Mouse (Mus musculus): ENCODE data around the gene Slc26a8. TPM values are rescaled to one million over a fixed set of nuclear protein-coding genes. Genes with fewer than 3 reads are reported as not detected.

The Slc26a8 gene
- polyA plus RNA-seq, 1 experiment from 2014 or later: 0.75 TPM

GRCm38 (mm10) chr17:28609543-28609942 is 80.5 kb downstream of the Slc26a8 start:
- Histone ChIP-seq H3K9ac (no peak overlapping the region), H3K9me3 (no peaks in the 10 kb centered on the region), H3K4me2 (replicated peaks) (no peak overlapping the region), H3K27me3 (replicated peaks) (no peaks in the 10 kb centered on the region), H3K4me3 (no peak overlapping the region), H3K36me3 (peaks cover 39% of the 10 kb centered on the region), H3K27ac (no peak overlapping the region), H3K4me1 (no peaks in the 10 kb centered on the region)
- no peak for ATAC-seq (ENCODE audit: low FRiP score, low read depth)
- WGBS: 90% methylated on average over 3 of the region's 3 CpGs

GRCm38 (mm10) chr17:28601557-28602250 is 88.3 kb downstream of the Slc26a8 start:
- H3K4me3 ChIP-seq: no peak overlapping the region
- H3K9ac ChIP-seq: no peak overlapping the region
- 86% methylated on average over 9 of the region's 9 CpGs for WGBS
- no peaks in the 10 kb centered on the region for H3K4me1 ChIP-seq
- no peak overlapping the region for H3K27ac ChIP-seq
- H3K36me3 ChIP-seq: peaks cover 89% of the 10 kb centered on the region
- no peak overlapping the region for H3K4me2 ChIP-seq (replicated peaks)
- H3K9me3 ChIP-seq: no peaks in the 10 kb centered on the region
- no peaks in the 10 kb centered on the region for H3K27me3 ChIP-seq (replicated peaks)
- ATAC-seq (ENCODE audit: low FRiP score, low read depth): no peak

DNA sequence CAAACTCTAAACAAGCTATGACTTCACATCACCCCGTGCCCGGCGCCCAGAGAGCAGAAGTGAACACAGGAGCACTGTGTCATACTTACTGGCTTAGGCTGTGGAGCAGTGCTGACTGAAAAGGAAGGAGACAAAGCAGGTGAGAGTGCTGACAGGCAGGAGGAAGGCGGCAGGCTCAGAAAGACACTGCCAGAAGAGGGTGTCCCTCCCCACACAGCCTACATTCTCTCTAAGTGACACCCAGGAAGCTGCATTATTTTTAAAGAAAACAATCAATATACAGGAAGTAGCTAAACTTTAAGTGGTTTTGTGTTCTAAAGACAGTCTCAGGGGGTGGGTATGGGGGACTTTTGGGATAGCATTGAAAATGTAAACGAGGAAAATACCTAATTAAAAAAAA is 89.3 kb downstream of the Slc26a8 start:
- peaks cover 90% of the 10 kb centered on the region for H3K36me3 ChIP-seq
- H3K27ac ChIP-seq: no peak overlapping the region
- no peaks in the 10 kb centered on the region for H3K27me3 ChIP-seq (replicated peaks)
- H3K9ac ChIP-seq: no peak overlapping the region
- no peak overlapping the region for H3K4me3 ChIP-seq
- H3K4me2 ChIP-seq (replicated peaks): no peak overlapping the region
- H3K4me1 ChIP-seq: no peaks in the 10 kb centered on the region
- ATAC-seq (ENCODE audit: low FRiP score, low read depth): no peak
- no peaks in the 10 kb centered on the region for H3K9me3 ChIP-seq
- WGBS: 97% methylated on average over 5 of the region's 5 CpGs

DNA sequence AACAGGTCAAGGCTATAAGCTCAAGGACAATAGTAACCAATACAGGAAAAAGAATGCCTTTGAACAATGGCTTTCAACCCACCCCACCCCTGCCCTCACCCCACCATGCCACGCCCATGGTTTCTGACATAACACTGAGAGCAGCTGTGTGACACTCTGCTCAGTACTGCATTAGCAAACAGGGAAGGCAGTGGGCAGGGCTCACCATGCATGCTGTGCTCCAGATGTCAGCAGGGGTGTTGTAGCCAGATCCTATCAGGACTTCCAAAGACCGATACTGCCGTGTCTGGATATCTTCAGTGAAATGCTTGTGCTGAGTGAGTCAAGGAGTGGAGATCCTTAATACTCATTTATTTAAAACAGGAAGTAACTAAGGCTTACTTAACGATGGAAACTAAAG is 96.1 kb downstream of the Slc26a8 start:
- Histone ChIP-seq H3K4me3 (no peak overlapping the region), H3K36me3 (peaks cover 81% of the 10 kb centered on the region), H3K27ac (no peak overlapping the region), H3K9me3 (no peaks in the 10 kb centered on the region), H3K4me2 (replicated peaks) (no peak overlapping the region), H3K4me1 (no peaks in the 10 kb centered on the region), H3K9ac (no peak overlapping the region), H3K27me3 (replicated peaks) (no peaks in the 10 kb centered on the region)
- no peak for ATAC-seq (ENCODE audit: low FRiP score, low read depth)
- WGBS: 81% methylated on average over 4 of the region's 4 CpGs

DNA sequence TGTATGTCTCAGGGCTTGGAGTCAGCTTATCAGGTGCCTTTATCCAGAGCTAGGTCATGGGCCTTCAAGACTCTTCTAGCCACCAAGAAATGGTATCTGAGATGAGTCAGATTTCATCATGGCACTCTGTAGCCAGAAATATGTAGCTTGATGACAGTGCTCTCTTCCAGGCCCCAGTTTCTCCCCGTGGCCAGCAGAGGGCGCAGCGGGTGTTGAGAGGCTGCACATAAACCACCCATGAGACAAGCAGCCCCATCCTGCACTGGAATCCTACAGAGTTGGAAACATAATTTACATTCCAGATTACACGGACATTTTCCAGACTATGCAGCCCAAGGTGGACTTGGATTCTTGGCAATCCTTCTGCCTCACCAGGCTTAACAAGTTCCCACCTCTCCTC is 97.0 kb downstream of the Slc26a8 start:
- Histone ChIP-seq H3K27ac (no peak overlapping the region), H3K4me2 (replicated peaks) (no peak overlapping the region), H3K9ac (no peak overlapping the region), H3K27me3 (replicated peaks) (no peaks in the 10 kb centered on the region), H3K36me3 (peaks cover 82% of the 10 kb centered on the region), H3K4me3 (no peak overlapping the region), H3K9me3 (no peaks in the 10 kb centered on the region), H3K4me1 (no peaks in the 10 kb centered on the region)
- WGBS: 26% methylated on average over 4 of the region's 4 CpGs
- ATAC-seq (ENCODE audit: low FRiP score, low read depth): no peak

DNA sequence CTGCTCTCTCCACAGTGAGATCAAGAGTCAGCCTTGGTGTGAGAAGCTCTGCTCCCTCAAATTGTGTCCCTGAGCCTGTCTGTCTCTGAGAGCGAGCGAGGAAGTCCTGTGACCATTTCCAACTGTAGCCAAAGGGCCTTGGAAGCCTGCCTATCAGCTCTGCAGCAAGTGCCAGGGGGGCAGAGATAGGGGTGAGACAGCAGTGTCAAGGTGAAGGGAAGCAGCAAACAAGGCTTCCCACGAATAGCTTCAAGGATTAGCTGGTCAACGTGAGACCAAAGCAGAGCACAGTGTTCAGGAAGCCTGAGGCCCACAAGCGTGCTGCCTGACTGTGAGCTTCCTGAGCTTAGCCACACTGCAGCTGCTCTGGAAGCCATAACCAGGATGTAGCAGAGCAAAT is 98.6 kb downstream of the Slc26a8 start:
- H3K27me3 ChIP-seq (replicated peaks): no peaks in the 10 kb centered on the region
- H3K4me1 ChIP-seq: no peaks in the 10 kb centered on the region
- H3K36me3 ChIP-seq: peaks cover 81% of the 10 kb centered on the region
- H3K27ac ChIP-seq: no peak overlapping the region
- 90% methylated on average over 5 of the region's 5 CpGs for WGBS
- no peak overlapping the region for H3K4me2 ChIP-seq (replicated peaks)
- no peaks in the 10 kb centered on the region for H3K9me3 ChIP-seq
- H3K4me3 ChIP-seq: no peak overlapping the region
- no peak for ATAC-seq (ENCODE audit: low FRiP score, low read depth)
- no peak overlapping the region for H3K9ac ChIP-seq

GRCm38 (mm10) chr17:28590596-28590995 is 99.4 kb downstream of the Slc26a8 start:
- Histone ChIP-seq H3K36me3 (peaks cover 74% of the 10 kb centered on the region), H3K4me2 (replicated peaks) (no peak overlapping the region), H3K9me3 (no peaks in the 10 kb centered on the region), H3K4me3 (no peak overlapping the region), H3K27ac (no peak overlapping the region), H3K9ac (no peak overlapping the region), H3K27me3 (replicated peaks) (no peaks in the 10 kb centered on the region), H3K4me1 (no peaks in the 10 kb centered on the region)
- 89% methylated on average over 3 of the region's 3 CpGs for WGBS
- no peak for ATAC-seq (ENCODE audit: low FRiP score, low read depth)

DNA sequence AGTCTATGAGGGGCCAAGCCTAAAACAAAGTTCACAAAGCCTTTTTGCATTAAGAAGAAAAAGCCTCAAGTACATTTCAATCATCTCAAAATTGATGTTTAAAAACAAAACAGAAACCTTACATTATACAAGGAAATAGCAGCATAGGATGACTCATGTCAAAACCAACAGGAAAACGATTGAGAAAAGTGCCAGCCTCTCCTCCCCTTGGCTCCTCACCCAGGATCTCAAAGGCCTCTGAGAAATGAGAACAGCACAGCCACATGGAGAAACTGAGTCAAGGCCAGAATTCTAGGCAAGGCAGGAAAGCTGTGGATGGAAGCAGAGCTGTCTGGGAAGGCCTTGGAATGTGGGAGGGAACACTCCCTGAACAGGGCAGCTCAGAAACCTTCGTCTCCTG is 101.4 kb downstream of the Slc26a8 start:
- peaks cover 64% of the 10 kb centered on the region for H3K36me3 ChIP-seq
- H3K27ac ChIP-seq: no peak overlapping the region
- H3K4me1 ChIP-seq: no peaks in the 10 kb centered on the region
- ATAC-seq (ENCODE audit: low FRiP score, low read depth): no peak
- no peak overlapping the region for H3K4me3 ChIP-seq
- H3K9ac ChIP-seq: no peak overlapping the region
- WGBS: 90% methylated on average over 2 of the region's 2 CpGs
- no peaks in the 10 kb centered on the region for H3K27me3 ChIP-seq (replicated peaks)
- H3K4me2 ChIP-seq (replicated peaks): no peak overlapping the region
- H3K9me3 ChIP-seq: no peaks in the 10 kb centered on the region

Other genes with a start within 250 kb of the Slc26a8 start
- gene Fkbp5, start 172.7 kb downstream of the Slc26a8 start, polyA plus RNA-seq (2016; fragmentation: Nextera tagmentation; extraction: Ambion mirVana): 34.1 and 35.1 TPM in 2 replicates
- gene Armc12, start 159.4 kb downstream of the Slc26a8 start, polyA plus RNA-seq (2016; fragmentation: Nextera tagmentation; extraction: Ambion mirVana): not detected in 2 replicates
- not detected in 2 replicates for gene Clpsl2, start 140.8 kb downstream of the Slc26a8 start, polyA plus RNA-seq (2016; fragmentation: Nextera tagmentation; extraction: Ambion mirVana)
- not detected in 2 replicates for gene Clps, start 129.5 kb downstream of the Slc26a8 start, polyA plus RNA-seq (2016; fragmentation: Nextera tagmentation; extraction: Ambion mirVana)
- gene Lhfpl5, start 114.6 kb downstream of the Slc26a8 start, polyA plus RNA-seq (2016; fragmentation: Nextera tagmentation; extraction: Ambion mirVana): 3.5 and 3.9 TPM in 2 replicates
- 96.1 and 107 TPM in 2 replicates for gene Srpk1, start 67.5 kb downstream of the Slc26a8 start, polyA plus RNA-seq (2016; fragmentation: Nextera tagmentation; extraction: Ambion mirVana)
- 40.8 and 42.7 TPM in 2 replicates for gene Mapk14, start 1.1 kb upstream of the Slc26a8 start, polyA plus RNA-seq (2016; fragmentation: Nextera tagmentation; extraction: Ambion mirVana)
- gene AC170998.1, start 35.9 kb upstream of the Slc26a8 start, polyA plus RNA-seq (2016; fragmentation: Nextera tagmentation; extraction: Ambion mirVana): 2.6 and 3.3 TPM in 2 replicates
- 1.5 and 1.9 TPM in 2 replicates for gene Mapk13, start 79.1 kb upstream of the Slc26a8 start, polyA plus RNA-seq (2016; fragmentation: Nextera tagmentation; extraction: Ambion mirVana)
- 10.9 and 12.1 TPM in 2 replicates for gene Brpf3, start 110.9 kb upstream of the Slc26a8 start, polyA plus RNA-seq (2016; fragmentation: Nextera tagmentation; extraction: Ambion mirVana)
- gene Pnpla1, start 168.2 kb upstream of the Slc26a8 start, polyA plus RNA-seq (2016; fragmentation: Nextera tagmentation; extraction: Ambion mirVana): not detected in 2 replicates
- 0.09 and 0.38 TPM in 2 replicates for gene 4930539E08Rik, start 225.1 kb upstream of the Slc26a8 start, polyA plus RNA-seq (2016; fragmentation: Nextera tagmentation; extraction: Ambion mirVana)

Measured in neural tube, embryonic 12.5 days (tissue).